In genomic region chr1:172507701-172508100, GRCm38 (mm10) we compare ENCODE assay signal across 22 mouse cellular contexts. TPM values are rescaled to one million over a fixed set of nuclear protein-coding genes. Genes with fewer than 3 reads are reported as not detected.
DNase-seq lines count a peak whose midpoint lies in the region; ATAC-seq and TF ChIP-seq lines count a peak whose summit lies in the region.
"Had no signal": no experiment of that assay in that cellular context is flagged by ENCODE, and none has a peak within 500 bp of the region (broad histone marks: within the 10 kb centered on the region; RNA-seq: fewer than 3 reads in every experiment).

No protein-coding gene starts in this region.

- no peak for ATAC-seq in heart, postnatal 0 days (ENCODE audit: insufficient read depth, low read depth)
- ATAC-seq: Patski had no signal

- intact Hi-C loops in heart, postnatal 36 days (cut with DNase I): loop anchor here (10.0 kb wide), 1 partner anchor 293 kb away; the partner anchor contains the start of gene Casq1

- TF ChIP-seq POLR2A in MEL (IDR thresholded peaks at IDR 0.05; ENCODE audit: control insufficient read depth in 1 of 2, insufficient read depth in 1 of 2, low read depth in 1 of 2, low read length in 2 of 2, poor library complexity in 1 of 2): no peak; a peak in 1 of 4 replicates

- no peaks in the 10 kb centered on the region for H3K9me3 ChIP-seq in heart, embryonic 10.5 days
- H3K9me3 ChIP-seq in heart, postnatal 0 days (replicated peaks; ENCODE audit: control insufficient read depth, low read length): no peaks in the 10 kb centered on the region
- H3K9me3 ChIP-seq in MEL (replicated peaks; ENCODE audit: insufficient read depth, low read length): no peaks in the 10 kb centered on the region
- H3K9me3 ChIP-seq: hindbrain, embryonic 13.5 days; neural tube, embryonic 12.5 days had no signal

- H3K79me2 ChIP-seq in MEL (ENCODE audit: control insufficient read depth, insufficient read depth, low read length, poor library complexity): peaks cover 17% of the 10 kb centered on the region

- no peak overlapping the region for H3K4me3 ChIP-seq in heart, embryonic 10.5 days
- H3K4me3 ChIP-seq in heart, postnatal 0 days (ENCODE audit: low read depth, low read length): no peak overlapping the region
- no peak overlapping the region for H3K4me3 ChIP-seq in MEL (ENCODE audit: control insufficient read depth in 1 of 2, insufficient read depth in 1 of 2, low read depth in 2 of 2, low read length in 2 of 2)
- H3K4me3 ChIP-seq: hindbrain, embryonic 13.5 days; neural tube, embryonic 12.5 days had no signal

- WGBS in heart, embryonic 10.5 days: 72% methylated on average over 3 of the region's 3 CpGs
- 72% methylated on average over 3 of the region's 3 CpGs for WGBS in heart, postnatal 0 days

- H3K4me1 ChIP-seq in heart, embryonic 10.5 days: peaks cover 65% of the 10 kb centered on the region
- peaks cover 20% of the 10 kb centered on the region for H3K4me1 ChIP-seq in heart, postnatal 0 days (ENCODE audit: control insufficient read depth, insufficient read depth)
- H3K4me1 ChIP-seq in MEL (ENCODE audit: control insufficient read depth in 1 of 2, insufficient read depth in 2 of 2, low read length in 2 of 2): peaks cover 9 to 42% of the 10 kb centered on the region in 2 experiments

- TF ChIP-seq EP300 in heart, postnatal 0 days (IDR thresholded peaks at IDR 0.05; ENCODE audit: low read depth): no peak
- TF ChIP-seq EP300 in MEL (IDR thresholded peaks at IDR 0.05; ENCODE audit: low read depth in 1 of 2, low read length in 2 of 2): no peak

- H3K27me3 ChIP-seq in heart, embryonic 10.5 days (ENCODE audit: insufficient read depth, poor library complexity, severe bottlenecking): no peaks in the 10 kb centered on the region
- H3K27me3 ChIP-seq in heart, postnatal 0 days (ENCODE audit: control insufficient read depth, insufficient read depth, low read length): no peaks in the 10 kb centered on the region
- H3K27me3 ChIP-seq in MEL (ENCODE audit: control insufficient read depth in 1 of 2, insufficient read depth in 2 of 2, low read length in 2 of 2): no peaks in the 10 kb centered on the region
- H3K27me3 ChIP-seq: neural tube, embryonic 12.5 days; Patski had no signal

- TF ChIP-seq RAD21 in MEL (IDR thresholded peaks at IDR 0.05; ENCODE audit: low read depth, low read length): no peak

- no peak for DNase-seq in heart, embryonic 10.5 days (ENCODE audit: low spot score)
- no peak for DNase-seq in heart, postnatal 36 days
- DNase-seq in heart, postnatal 0 days (ENCODE audit: low spot score): no peak
- no peak for DNase-seq in heart, postnatal 4 days
- peak; percentile 45 to 80 for DNase-seq in kidney, postnatal 25 days
- no peak for DNase-seq in kidney, adult 18-20 months
- DNase-seq in MEL (ENCODE audit: low read depth, low spot score): peak; percentile 35
- DNase-seq in B cell, adult 2 months: no peak
- DNase-seq: cerebellum, adult 11-12 months; cerebellum, postnatal 10 days; forebrain, postnatal 0 days; gastrocnemius, postnatal 14 days; midbrain, embryonic 14.5 days; right cerebral cortex, postnatal 14 days had no signal

- TF ChIP-seq CTCF in heart, postnatal 0 days (IDR thresholded peaks at IDR 0.05; ENCODE audit: low read depth): no peak
- TF ChIP-seq CTCF in MEL (IDR thresholded peaks at IDR 0.05 in 2 of 3, conservative IDR thresholded peaks at IDR 0.05 in 1 of 3; ENCODE audit: control insufficient read depth in 1 of 3, insufficient read depth in 1 of 3, low read depth in 2 of 3, low read length in 3 of 3, poor library complexity in 1 of 3, severe bottlenecking in 1 of 3): no peak

- no peak overlapping the region for H3K4me2 ChIP-seq in heart, postnatal 0 days (ENCODE audit: low read depth, low read length)
- H3K4me2 ChIP-seq: hindbrain, embryonic 13.5 days; neural tube, embryonic 12.5 days had no signal

- peaks cover 31% of the 10 kb centered on the region for H3K36me3 ChIP-seq in heart, embryonic 10.5 days
- H3K36me3 ChIP-seq in heart, postnatal 0 days (replicated peaks; ENCODE audit: control insufficient read depth, insufficient read depth, low read length): peaks cover 44% of the 10 kb centered on the region
- H3K36me3 ChIP-seq in MEL (ENCODE audit: control insufficient read depth in 1 of 2, insufficient read depth in 2 of 2, low read length in 2 of 2): peaks cover 0 to 28% of the 10 kb centered on the region in 2 experiments; a peak in 2 of 4 replicates
- H3K36me3 ChIP-seq: hindbrain, embryonic 13.5 days had no signal

- H3K27ac ChIP-seq in heart, embryonic 10.5 days: peak overlapping the region; percentile 17
- H3K27ac ChIP-seq in heart, postnatal 0 days (ENCODE audit: low read depth): peak overlapping the region; percentile 26; the same call in 1 of the 2 replicates
- peak overlapping the region; percentile 25 for H3K27ac ChIP-seq in MEL (ENCODE audit: control insufficient read depth, low read depth, low read length)
- H3K27ac ChIP-seq: hindbrain, embryonic 13.5 days; kidney, postnatal 0 days; neural tube, embryonic 12.5 days had no signal

- H3K9ac ChIP-seq in heart, postnatal 0 days (replicated peaks; ENCODE audit: low read depth, low read length): no peak overlapping the region
- no peak overlapping the region for H3K9ac ChIP-seq in MEL (ENCODE audit: control insufficient read depth, low read depth, low read length, poor library complexity, severe bottlenecking)
- H3K9ac ChIP-seq: forebrain, postnatal 0 days; hindbrain, embryonic 13.5 days; neural tube, embryonic 12.5 days had no signal

TF ChIP-seq in MEL, 35 proteins besides CTCF, POLR2A, EP300 and RAD21 (continues in another document):
- TF ChIP-seq UBTF (IDR thresholded peaks at IDR 0.05; ENCODE audit: borderline replicate concordance, insufficient read depth, low read depth, low read length) (no peak), ZNF384 (IDR thresholded peaks at IDR 0.05; ENCODE audit: low read depth, low read length) (no peak), RCOR1 (IDR thresholded peaks at IDR 0.05; ENCODE audit: low read depth, low read length) (no peak), MAZ (IDR thresholded peaks at IDR 0.05; ENCODE audit: low read depth, low read length) (no peak), POLR2AphosphoS2 (IDR thresholded peaks at IDR 0.05; ENCODE audit: low read length) (no peak), MYB (IDR thresholded peaks at IDR 0.05; ENCODE audit: low read depth, low read length) (no peak), TBP (IDR thresholded peaks at IDR 0.05; ENCODE audit: low read depth, low read length) (no peak), MAFK (IDR thresholded peaks at IDR 0.05; ENCODE audit: borderline replicate concordance, low read depth, low read length) (no peak), USF1 (IDR thresholded peaks at IDR 0.05; ENCODE audit: low read depth, low read length) (no peak)

RNA-seq across cellular contexts. Expression of gene Tagln2, which starts 7.9 kb away (rescaled TPM):
- polyA plus RNA-seq in heart, embryonic 10.5 days (2016; fragmentation: Nextera tagmentation; extraction: Ambion mirVana): 276 and 315 TPM in 2 replicates
- total RNA-seq in heart, postnatal 36 days (2021): 10 to 100 TPM; 71.9 to 78.4 TPM
- 235 and 276 TPM in 2 replicates for total RNA-seq in heart, postnatal 0 days (2014; rRNA removed; ENCODE audit: low replicate concordance)
- polyA plus RNA-seq in heart, postnatal 0 days (2015; fragmentation: Nextera tagmentation; extraction: Ambion mirVana): 203 and 209 TPM in 2 replicates
- total RNA-seq in heart, postnatal 4 days (2021): 100 to 1,000 TPM; 230 to 244 TPM
- total RNA-seq in MEL (2012; rRNA removed): 100 and 150 TPM in 2 replicates
- 100 to 1,000 TPM; 332 to 581 TPM for polyA plus RNA-seq in MEL (2012; ENCODE audit: insufficient read depth in 1 of 2, insufficient read length in 2 of 2, low read depth in 1 of 2, low replicate concordance in 2 of 2, missing spikeins in 1 of 2)

RNA-seq across cellular contexts. Expression of gene Cfap45, which starts 12.9 kb away (rescaled TPM):
- 1.7 and 2.4 TPM in 2 replicates for polyA plus RNA-seq in heart, embryonic 10.5 days (2016; fragmentation: Nextera tagmentation; extraction: Ambion mirVana)
- under 1 TPM; 0.14 to 0.92 TPM for total RNA-seq in heart, postnatal 36 days (2021)
- total RNA-seq in heart, postnatal 0 days (2014; rRNA removed; ENCODE audit: low replicate concordance): 3.6 and 6.6 TPM in 2 replicates
- polyA plus RNA-seq in heart, postnatal 0 days (2015; fragmentation: Nextera tagmentation; extraction: Ambion mirVana): 2.3 and 2.6 TPM in 2 replicates
- 1 to 10 TPM; 3.3 to 3.5 TPM for total RNA-seq in heart, postnatal 4 days (2021)
- 0.29 TPM in 1 of 2 replicates, not detected in the other for total RNA-seq in MEL (2012; rRNA removed)
- polyA plus RNA-seq in MEL (2012; ENCODE audit: insufficient read depth in 1 of 2, insufficient read length in 2 of 2, low read depth in 1 of 2, low replicate concordance in 2 of 2, missing spikeins in 1 of 2): under 1 TPM in 1 of 2 experiments, not detected in 1; 0.40 TPM

RNA-seq across cellular contexts. Expression of gene Igsf9, which starts 26.1 kb away (rescaled TPM):
- polyA plus RNA-seq in heart, embryonic 10.5 days (2016; fragmentation: Nextera tagmentation; extraction: Ambion mirVana): 13.7 and 37.5 TPM in 2 replicates
- under 1 TPM; 0.75 to 0.76 TPM for total RNA-seq in heart, postnatal 36 days (2021)
- total RNA-seq in heart, postnatal 0 days (2014; rRNA removed; ENCODE audit: low replicate concordance): 3.2 and 15.5 TPM in 2 replicates
- 0.75 and 0.78 TPM in 2 replicates for polyA plus RNA-seq in heart, postnatal 0 days (2015; fragmentation: Nextera tagmentation; extraction: Ambion mirVana)
- 1 to 10 TPM; 2.5 to 3.1 TPM for total RNA-seq in heart, postnatal 4 days (2021)
- 0.12 and 0.13 TPM in 2 replicates for total RNA-seq in MEL (2012; rRNA removed)
- polyA plus RNA-seq in MEL (2012; ENCODE audit: insufficient read depth in 1 of 2, insufficient read length in 2 of 2, low read depth in 1 of 2, low replicate concordance in 2 of 2, missing spikeins in 1 of 2): under 1 TPM in 1 of 2 experiments, not detected in 1; 0.38 TPM

RNA-seq across cellular contexts. Expression of gene Slamf9, which starts 32.5 kb away (rescaled TPM):
- 0.92 and 1.1 TPM in 2 replicates for polyA plus RNA-seq in heart, embryonic 10.5 days (2016; fragmentation: Nextera tagmentation; extraction: Ambion mirVana)
- total RNA-seq in heart, postnatal 36 days (2021): 1 to 10 TPM; 1.1 to 1.5 TPM
- total RNA-seq in heart, postnatal 0 days (2014; rRNA removed; ENCODE audit: low replicate concordance): 1.9 and 5.8 TPM in 2 replicates
- 1.6 and 2.0 TPM in 2 replicates for polyA plus RNA-seq in heart, postnatal 0 days (2015; fragmentation: Nextera tagmentation; extraction: Ambion mirVana)
- 1 to 10 TPM; 1.4 to 1.8 TPM for total RNA-seq in heart, postnatal 4 days (2021)
- 0.23 TPM in 1 of 2 replicates, not detected in the other for total RNA-seq in MEL (2012; rRNA removed)
- under 1 TPM in 1 of 2 experiments, not detected in 1; 0.38 TPM for polyA plus RNA-seq in MEL (2012; ENCODE audit: insufficient read depth in 1 of 2, insufficient read length in 2 of 2, low read depth in 1 of 2, low replicate concordance in 2 of 2, missing spikeins in 1 of 2)
- total RNA-seq: megakaryocyte-erythroid progenitor cell, adult 5-6 weeks had no signal
- polyA plus RNA-seq: hindbrain, embryonic 13.5 days; midbrain, embryonic 14.5 days had no signal

RNA-seq across cellular contexts. Expression of gene Vsig8, which starts 48.0 kb away (rescaled TPM):
- polyA plus RNA-seq in heart, embryonic 10.5 days (2016; fragmentation: Nextera tagmentation; extraction: Ambion mirVana): 0.12 TPM in 1 of 2 replicates, not detected in the other
- total RNA-seq in heart, postnatal 36 days (2021): not detected
- not detected in 2 replicates for total RNA-seq in heart, postnatal 0 days (2014; rRNA removed; ENCODE audit: low replicate concordance)
- 0.12 and 0.19 TPM in 2 replicates for polyA plus RNA-seq in heart, postnatal 0 days (2015; fragmentation: Nextera tagmentation; extraction: Ambion mirVana)
- under 1 TPM in 1 of 2 experiments, not detected in 1; 0.17 TPM for total RNA-seq in heart, postnatal 4 days (2021)
- total RNA-seq in MEL (2012; rRNA removed): not detected in 2 replicates
- not detected for polyA plus RNA-seq in MEL (2012; ENCODE audit: insufficient read depth in 1 of 2, insufficient read length in 2 of 2, low read depth in 1 of 2, low replicate concordance in 2 of 2, missing spikeins in 1 of 2)
- total RNA-seq: gastrocnemius, postnatal 14 days; heart, adult 18-20 months; megakaryocyte-erythroid progenitor cell, adult 5-6 weeks had no signal
- polyA plus RNA-seq: embryonic facial prominence, embryonic 11.5 days; forebrain, embryonic 11.5 days had no signal

Comparison
In these comparisons a context has a peak if more than half of its experiments do, and no peak if none do; other contexts are left out.
1. DNase-seq: peak in kidney, postnatal 25 days (2 of 2) and MEL (single experiment); none in heart, embryonic 10.5 days (single experiment), heart, postnatal 36 days (0 of 2), heart, postnatal 0 days (single experiment), heart, postnatal 4 days (single experiment), kidney, adult 18-20 months (single experiment) and B cell, adult 2 months (0 of 2).
2. Peak in every context shown above with its lines, with median percentiles within 50 percentile points of each other: H3K27ac ChIP-seq.